Mouse (Mus musculus) forebrain, embryonic 12.5 days (tissue): Measurements from ENCODE around the gene Nhs. TPM values are rescaled to one million over a fixed set of nuclear protein-coding genes. Genes with fewer than 3 reads are reported as not detected.

ENCODE experiments used
- ATAC-seq: fragments of 200-750 bp; cut with Nextera tagmentation; 2 replicates; pipeline ENCODE4 v1.8.0; 2017; ENCODE audit warnings: moderate TSS enrichment; ENCODE audit not compliant: low FRiP score
- H3K27ac ChIP-seq: fragments of 300-500 bp; sonication (generic); 2 replicates; pipeline ENCODE4 v1.5.1; 2016; ENCODE audit warnings: mild to moderate bottlenecking
- H3K27me3 ChIP-seq: fragments of 300-500 bp; sonication (generic); 2 replicates; pipeline ENCODE4 v1.6.1; 2016; ENCODE audit warnings: mild to moderate bottlenecking
- H3K36me3 ChIP-seq: fragments of 300-500 bp; sonication (generic); replicated peaks from 2 replicates; pipeline ENCODE4 v1.6.1; 2016; ENCODE audit warnings: mild to moderate bottlenecking
- H3K4me1 ChIP-seq: fragments of 300-500 bp; sonication (generic); 2 replicates; pipeline ENCODE4 v1.6.1; 2016
- H3K4me2 ChIP-seq: fragments of 300-500 bp; sonication (generic); 2 replicates; pipeline ENCODE4 v1.6.1; 2016; ENCODE audit warnings: mild to moderate bottlenecking, moderate library complexity
- H3K4me3 ChIP-seq: fragments of 300-500 bp; sonication (generic); replicated peaks from 2 replicates; pipeline ENCODE4 v1.5.1; 2016; ENCODE audit warnings: mild to moderate bottlenecking
- H3K9ac ChIP-seq: fragments of 300-500 bp; sonication (generic); 2 replicates; pipeline ENCODE4 v1.6.1; 2016; ENCODE audit warnings: mild to moderate bottlenecking
- H3K9me3 ChIP-seq: fragments of 300-500 bp; sonication (generic); 2 replicates; pipeline ENCODE4 v1.6.1; 2016
- WGBS: fragments of 180-500 bp; shearing (Covaris S2); methylation state at CpG from one replicate; pipeline ENCODE4 v1.1.7; 2016; 5-methylcytosine and 5-hydroxymethylcytosine counted together
- polyA plus RNA-seq: library from polyadenylated mRNA; unstranded; fragments of >200 nt; fragmentation: Nextera tagmentation; extraction: Ambion mirVana; gene quantifications from 2 replicates; pipeline ENCODE4 v1.2.1, GENCODE M21; 2016

The Nhs gene
- polyA plus RNA-seq, 1 experiment from 2014 or later, result 3.2 TPM

DNA sequence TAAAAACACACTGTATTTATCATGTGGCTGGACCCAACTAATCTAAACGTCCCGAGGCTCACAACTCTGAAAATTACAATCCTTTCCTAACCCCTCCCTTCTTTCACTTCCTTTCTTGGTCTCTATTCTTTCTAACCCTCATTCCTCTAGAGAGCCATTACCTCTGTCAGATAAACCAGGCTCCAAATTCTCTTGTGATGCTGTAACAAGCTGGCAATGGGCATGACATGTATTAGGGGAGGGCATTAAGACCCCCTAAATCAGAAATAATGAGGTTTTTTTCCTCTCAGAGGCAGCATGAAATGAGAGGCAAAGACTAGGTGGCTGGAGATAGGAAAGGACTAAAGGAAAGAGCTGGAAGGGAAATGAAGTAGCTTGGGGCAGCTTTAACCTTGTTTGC, 96.4 kb downstream of the Nhs start:
- Histone ChIP-seq H3K9ac (no peak overlapping the region), H3K27me3 (peaks cover 27% of the 10 kb centered on the region), H3K4me3 (no peak overlapping the region), H3K36me3 (no peaks in the 10 kb centered on the region), H3K27ac (no peak overlapping the region), H3K4me2 (no peak overlapping the region), H3K9me3 (no peaks in the 10 kb centered on the region), H3K4me1 (no peaks in the 10 kb centered on the region)
- no peak for ATAC-seq
- WGBS, result 69% methylated on average over 2 of the region's 2 CpGs

DNA sequence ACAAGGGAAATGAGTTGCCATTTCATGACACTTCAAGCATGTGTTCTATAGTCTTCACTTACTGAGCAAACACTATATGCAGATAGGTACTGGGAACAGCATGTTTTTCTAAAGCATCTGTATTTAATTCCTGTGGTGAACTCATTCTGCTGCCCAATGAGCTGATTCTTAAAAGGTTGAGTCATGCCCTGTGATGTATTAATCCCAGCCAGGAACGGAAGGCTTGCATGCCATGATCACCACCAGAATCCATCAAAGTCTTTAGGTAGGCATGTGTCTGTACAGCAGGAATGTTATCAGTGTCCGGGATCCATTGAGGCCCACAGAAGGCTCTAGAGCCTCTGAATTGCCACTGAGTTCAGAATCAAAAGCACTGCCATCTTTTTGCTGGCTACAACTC, 103.9 kb downstream of the Nhs start:
- Histone ChIP-seq H3K4me1 (no peaks in the 10 kb centered on the region), H3K36me3 (no peaks in the 10 kb centered on the region), H3K27me3 (peaks cover 51% of the 10 kb centered on the region), H3K27ac (no peak overlapping the region), H3K4me2 (no peak overlapping the region), H3K9ac (no peak overlapping the region), H3K9me3 (no peaks in the 10 kb centered on the region), H3K4me3 (no peak overlapping the region)
- 85% methylated on average over 2 of the region's 2 CpGs for WGBS
- ATAC-seq, result no peak

DNA sequence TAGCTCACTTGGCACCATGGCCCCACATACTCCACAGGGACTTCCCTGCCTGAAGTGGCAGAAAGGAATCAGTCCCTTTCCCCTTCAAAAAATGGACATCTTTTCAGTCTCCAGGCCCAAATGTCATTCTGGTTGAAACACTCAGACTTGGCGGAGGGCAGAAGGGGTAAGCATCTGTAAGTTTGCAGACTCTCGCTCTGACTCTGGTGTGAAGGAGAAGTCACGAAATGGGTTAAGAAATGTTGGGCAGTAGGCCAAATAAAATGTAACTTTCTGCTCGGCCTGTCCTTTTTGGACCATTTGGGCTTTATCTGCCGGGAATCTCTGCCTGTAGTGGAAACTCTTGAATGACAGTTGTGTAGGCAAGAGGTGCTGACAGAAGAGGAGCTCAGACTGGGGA, 106.0 kb downstream of the Nhs start:
- H3K9ac ChIP-seq, result no peak overlapping the region
- no peaks in the 10 kb centered on the region for H3K9me3 ChIP-seq
- H3K4me2 ChIP-seq, result no peak overlapping the region
- ATAC-seq, result no peak
- H3K27ac ChIP-seq, result no peak overlapping the region
- peaks cover 62% of the 10 kb centered on the region for H3K27me3 ChIP-seq
- no peaks in the 10 kb centered on the region for H3K36me3 ChIP-seq
- 90% methylated on average over 5 of the region's 5 CpGs for WGBS
- no peak overlapping the region for H3K4me3 ChIP-seq
- H3K4me1 ChIP-seq, result no peaks in the 10 kb centered on the region

DNA sequence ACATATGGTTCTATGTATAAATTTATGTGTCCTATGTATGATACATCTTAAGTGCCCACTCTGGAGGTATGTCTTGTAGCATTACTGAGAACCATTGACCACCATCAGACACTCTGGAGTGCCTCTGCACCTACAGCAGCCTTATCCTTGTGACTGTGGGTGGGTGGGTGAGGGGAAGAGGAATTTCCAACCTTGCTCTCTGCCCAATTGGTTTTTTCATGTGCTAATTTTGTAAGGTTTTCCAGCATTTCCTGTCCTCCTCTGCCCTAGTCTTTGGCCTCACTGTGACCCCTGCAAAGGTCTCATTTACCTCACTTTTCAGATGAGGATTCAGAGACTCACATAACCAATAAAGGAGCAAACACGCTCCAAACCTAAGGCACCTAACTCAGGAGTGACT, 107.0 kb downstream of the Nhs start:
- ATAC-seq, result no peak
- Histone ChIP-seq H3K9me3 (no peaks in the 10 kb centered on the region), H3K36me3 (no peaks in the 10 kb centered on the region), H3K27ac (no peak overlapping the region), H3K27me3 (peaks cover 56% of the 10 kb centered on the region), H3K4me2 (no peak overlapping the region), H3K9ac (no peak overlapping the region), H3K4me1 (no peaks in the 10 kb centered on the region), H3K4me3 (no peak overlapping the region)
- 90% methylated on average over 1 of the region's 1 CpGs for WGBS

DNA sequence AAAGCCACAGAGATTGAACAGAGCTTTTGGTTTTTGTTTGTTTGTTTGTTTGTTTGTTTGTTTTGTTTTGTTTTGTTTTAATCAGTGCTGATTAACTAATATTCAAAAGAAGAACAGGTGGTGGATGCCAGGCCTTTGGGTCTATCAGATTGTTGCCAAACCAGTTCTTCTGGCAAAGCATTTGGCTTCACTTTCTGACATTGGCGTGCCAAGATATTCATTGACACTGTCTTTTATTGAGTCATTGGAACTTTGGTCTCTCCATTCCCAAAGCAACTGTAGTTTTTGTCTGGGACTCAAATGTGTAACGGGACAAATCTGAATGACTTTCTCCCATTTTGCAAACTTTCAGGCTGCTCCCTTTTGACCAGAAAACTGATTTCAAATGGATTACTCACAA, 109.9 kb downstream of the Nhs start:
- H3K4me1 ChIP-seq, result no peaks in the 10 kb centered on the region
- H3K36me3 ChIP-seq, result no peaks in the 10 kb centered on the region
- peaks cover 58% of the 10 kb centered on the region for H3K27me3 ChIP-seq
- H3K4me2 ChIP-seq, result no peak overlapping the region
- no peak overlapping the region for H3K4me3 ChIP-seq
- no peak for ATAC-seq
- H3K9ac ChIP-seq, result no peak overlapping the region
- no peaks in the 10 kb centered on the region for H3K9me3 ChIP-seq
- no peak overlapping the region for H3K27ac ChIP-seq
- 85% methylated on average over 2 of the region's 2 CpGs for WGBS

DNA sequence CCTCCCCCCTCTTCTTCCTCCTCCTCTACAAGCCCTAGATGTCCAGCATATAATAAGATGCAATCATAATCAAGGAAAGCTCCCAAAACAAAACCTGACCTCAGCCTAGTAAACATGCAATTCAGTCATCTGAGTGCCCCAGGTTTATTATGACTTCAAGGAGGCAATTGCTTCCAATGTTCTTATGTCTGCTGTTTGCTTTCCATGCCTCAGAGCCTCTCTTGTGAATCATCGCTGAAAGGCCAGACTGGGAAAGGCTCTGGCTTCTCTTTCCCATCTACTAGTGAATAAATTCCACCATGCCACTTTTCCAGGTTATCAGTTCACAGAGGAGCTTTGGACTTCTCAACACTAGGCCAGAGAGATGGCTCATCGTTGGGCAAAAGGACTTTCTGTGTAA, 114.0 kb downstream of the Nhs start:
- WGBS, result 90% methylated on average over 2 of the region's 2 CpGs
- no peak overlapping the region for H3K4me2 ChIP-seq
- no peak overlapping the region for H3K4me3 ChIP-seq
- no peaks in the 10 kb centered on the region for H3K36me3 ChIP-seq
- no peak overlapping the region for H3K9ac ChIP-seq
- H3K27ac ChIP-seq, result no peak overlapping the region
- H3K27me3 ChIP-seq, result peaks cover 40% of the 10 kb centered on the region
- ATAC-seq, result no peak
- no peaks in the 10 kb centered on the region for H3K4me1 ChIP-seq
- H3K9me3 ChIP-seq, result no peaks in the 10 kb centered on the region

DNA sequence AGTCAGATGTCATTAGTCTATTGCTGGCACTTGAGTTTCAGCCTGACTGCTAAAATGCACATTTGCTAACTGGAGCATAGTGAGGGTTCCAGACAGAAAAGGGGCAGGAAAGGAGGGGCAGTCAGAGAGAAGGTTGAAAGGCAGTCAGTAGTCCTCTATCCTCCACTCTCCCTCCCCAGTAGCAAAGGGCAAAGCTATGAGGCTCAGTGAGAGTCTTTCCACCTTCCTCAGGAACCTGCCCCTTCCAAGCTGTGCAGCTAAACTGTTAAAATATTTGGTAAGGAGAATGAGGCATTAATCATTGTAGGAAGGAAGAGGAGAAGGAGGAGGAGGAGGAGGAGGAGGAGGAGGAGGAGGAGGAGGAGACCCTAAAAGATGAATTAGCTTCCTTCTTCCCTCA, 115.4 kb downstream of the Nhs start:
- H3K4me2 ChIP-seq, result no peak overlapping the region
- H3K9ac ChIP-seq, result no peak overlapping the region
- no peak overlapping the region for H3K4me3 ChIP-seq
- no peaks in the 10 kb centered on the region for H3K4me1 ChIP-seq
- H3K27ac ChIP-seq, result no peak overlapping the region
- no peaks in the 10 kb centered on the region for H3K36me3 ChIP-seq
- ATAC-seq, result no peak
- no peaks in the 10 kb centered on the region for H3K9me3 ChIP-seq
- peaks cover 30% of the 10 kb centered on the region for H3K27me3 ChIP-seq

DNA sequence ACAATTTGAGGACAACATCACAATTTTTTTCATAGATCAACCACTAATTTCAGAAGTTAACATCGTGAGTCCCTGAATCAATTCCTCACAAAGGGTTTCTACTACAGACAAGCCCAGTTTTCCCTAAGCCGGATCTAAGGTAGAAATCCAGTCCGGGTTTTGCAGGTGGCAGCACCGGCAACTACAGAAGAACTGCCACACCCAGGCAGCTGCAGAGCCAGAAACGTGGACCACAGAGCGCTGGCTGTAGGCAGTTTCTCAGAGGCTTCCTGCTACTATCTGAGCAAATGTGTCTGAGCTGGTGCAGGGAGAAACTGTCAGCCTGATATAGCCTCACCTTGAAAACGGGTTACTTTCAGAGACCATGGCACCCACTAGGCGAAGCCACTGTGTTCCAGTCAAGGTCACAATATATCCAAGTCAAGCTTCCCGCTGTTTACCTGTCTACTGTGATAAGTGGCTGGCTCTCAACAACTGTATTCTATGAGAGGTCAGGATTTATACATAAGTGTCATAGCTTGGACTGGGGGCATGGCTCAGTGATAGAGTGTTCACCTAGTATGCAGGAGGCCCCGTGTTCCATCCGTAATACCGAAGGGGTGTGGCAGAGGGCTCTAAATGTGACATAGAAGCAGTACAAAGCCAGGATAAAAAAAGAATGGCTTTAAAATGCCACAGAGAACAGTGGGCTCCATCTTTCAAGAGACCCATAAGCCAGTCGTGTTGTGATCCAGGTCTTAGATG, 134.1 kb downstream of the Nhs start:
- 41% methylated on average over 13 of the region's 13 CpGs for WGBS
- Histone ChIP-seq H3K9me3 (no peaks in the 10 kb centered on the region), H3K36me3 (no peaks in the 10 kb centered on the region), H3K27me3 (peaks cover 55% of the 10 kb centered on the region), H3K9ac (no peak overlapping the region), H3K4me1 (0 out of 2 replicates have a peak, but pooled peaks cover 3% of the 10 kb centered on the region), H3K27ac (no peak overlapping the region), H3K4me3 (no peak overlapping the region), H3K4me2 (peak overlapping the region; percentile 19; the same call in 1 of the 2 replicates)
- no peak for ATAC-seq

DNA sequence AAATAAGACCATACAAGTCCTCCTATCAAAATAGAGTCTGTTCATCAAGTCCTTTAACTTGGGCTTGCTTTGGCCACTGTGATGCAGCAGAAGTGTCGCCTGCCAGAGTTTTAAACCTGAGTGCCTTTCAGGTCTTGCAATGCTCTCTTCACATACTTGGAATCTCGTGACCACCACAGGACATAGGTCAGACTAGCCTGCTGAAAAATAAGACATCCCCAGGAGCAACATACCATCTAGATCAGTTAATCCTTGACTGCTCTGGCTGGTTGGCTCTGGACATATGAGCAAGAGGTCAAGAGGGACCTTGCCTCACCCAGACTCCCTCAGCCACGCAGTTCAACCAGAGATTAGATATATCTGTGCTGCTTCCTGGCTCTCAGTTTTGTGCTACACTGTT, 137.8 kb downstream of the Nhs start:
- peaks cover 60% of the 10 kb centered on the region for H3K27me3 ChIP-seq
- H3K4me3 ChIP-seq, result no peak overlapping the region
- no peak overlapping the region for H3K4me2 ChIP-seq
- 80% methylated on average over 3 of the region's 3 CpGs for WGBS
- no peak overlapping the region for H3K9ac ChIP-seq
- H3K4me1 ChIP-seq, result 0 out of 2 replicates have a peak, but pooled peaks cover 7% of the 10 kb centered on the region
- H3K9me3 ChIP-seq, result no peaks in the 10 kb centered on the region
- no peak for ATAC-seq
- H3K36me3 ChIP-seq, result no peaks in the 10 kb centered on the region
- no peak overlapping the region for H3K27ac ChIP-seq

DNA sequence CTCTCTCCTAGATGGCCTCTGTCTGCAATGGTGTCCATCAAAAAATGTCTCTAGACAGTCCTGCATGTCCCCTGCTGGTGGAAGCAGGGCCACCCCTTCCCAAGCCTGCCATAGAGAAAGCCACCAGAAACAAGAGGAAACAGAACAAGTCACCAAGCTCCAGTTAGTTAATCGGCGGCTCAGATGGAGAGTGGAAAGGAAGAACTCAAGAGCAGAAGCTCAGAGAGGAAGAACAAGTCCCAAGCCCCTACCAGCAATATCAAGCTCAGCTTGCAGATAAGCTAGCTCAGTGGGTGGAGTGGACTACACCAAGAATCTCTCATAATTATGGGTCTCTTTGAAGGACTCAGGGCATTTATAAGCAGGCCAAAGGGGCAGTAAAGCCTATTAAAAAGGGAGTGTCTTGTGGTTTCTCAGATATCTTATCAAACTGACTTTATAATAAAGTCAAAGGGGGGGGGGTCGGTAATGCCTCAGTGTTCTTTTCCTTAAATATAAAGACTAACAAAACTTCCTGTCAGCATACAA, 139.4 kb downstream of the Nhs start:
- Histone ChIP-seq H3K4me2 (no peak overlapping the region), H3K4me3 (no peak overlapping the region), H3K9ac (no peak overlapping the region), H3K27me3 (peaks cover 67% of the 10 kb centered on the region), H3K4me1 (0 out of 2 replicates have a peak, but pooled peaks cover 6% of the 10 kb centered on the region), H3K9me3 (no peaks in the 10 kb centered on the region), H3K36me3 (no peaks in the 10 kb centered on the region), H3K27ac (no peak overlapping the region)
- no peak for ATAC-seq
- 88% methylated on average over 3 of the region's 3 CpGs for WGBS

DNA sequence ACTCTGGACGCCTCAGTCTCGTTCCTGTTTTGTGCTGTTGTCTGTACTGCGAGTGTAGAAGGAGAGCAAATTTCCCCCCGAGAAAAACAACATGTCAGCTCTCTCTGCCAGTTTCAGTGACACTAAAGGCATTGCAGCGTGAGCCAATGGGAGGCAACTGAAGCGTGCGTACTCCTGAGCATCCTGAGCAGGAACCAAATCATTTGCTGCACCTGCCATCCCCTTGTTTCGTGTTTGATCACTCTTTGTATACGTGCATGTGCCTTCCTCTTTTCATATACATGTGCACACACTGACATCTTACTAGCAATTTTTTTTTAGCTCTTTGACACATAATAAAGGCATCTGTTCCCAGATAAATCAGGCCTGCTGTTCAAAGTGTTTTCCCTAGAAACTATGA, 142.1 kb downstream of the Nhs start:
- H3K4me1 ChIP-seq, result 0 out of 2 replicates have a peak, but pooled peaks cover 6% of the 10 kb centered on the region
- no peak overlapping the region for H3K27ac ChIP-seq
- no peaks in the 10 kb centered on the region for H3K9me3 ChIP-seq
- no peak; the same call in 1 of the 2 replicates for ATAC-seq
- 52% methylated on average over 9 of the region's 9 CpGs for WGBS
- no peak overlapping the region for H3K4me3 ChIP-seq
- H3K4me2 ChIP-seq, result no peak overlapping the region
- H3K9ac ChIP-seq, result no peak overlapping the region
- H3K36me3 ChIP-seq, result no peaks in the 10 kb centered on the region
- H3K27me3 ChIP-seq, result peaks cover 76% of the 10 kb centered on the region

DNA sequence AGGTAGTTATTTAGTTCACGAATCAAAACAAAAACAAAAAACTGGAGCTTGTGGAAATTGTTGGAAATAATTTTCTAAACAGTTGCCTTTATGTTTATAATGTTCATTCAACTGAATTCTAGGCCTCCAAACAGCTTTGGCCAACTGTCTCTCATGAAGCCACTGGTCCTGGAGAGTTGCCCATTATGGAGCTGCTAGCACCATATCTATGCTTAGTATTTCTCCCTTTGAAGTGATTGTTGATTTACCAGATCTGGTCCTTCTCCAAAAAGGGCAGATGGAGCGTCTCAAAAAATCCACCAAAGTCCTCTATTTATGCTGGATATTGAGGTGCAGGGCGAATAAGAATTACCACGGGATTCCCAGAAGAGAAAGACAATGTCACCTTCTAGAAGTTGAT, 147.0 kb downstream of the Nhs start:
- Histone ChIP-seq H3K36me3 (no peaks in the 10 kb centered on the region), H3K9me3 (no peaks in the 10 kb centered on the region), H3K4me1 (peaks cover 17% of the 10 kb centered on the region), H3K4me3 (no peak overlapping the region), H3K27ac (no peak overlapping the region), H3K4me2 (no peak overlapping the region), H3K27me3 (peaks cover 67% of the 10 kb centered on the region), H3K9ac (no peak overlapping the region)
- no peak for ATAC-seq
- WGBS, result 88% methylated on average over 4 of the region's 4 CpGs

DNA sequence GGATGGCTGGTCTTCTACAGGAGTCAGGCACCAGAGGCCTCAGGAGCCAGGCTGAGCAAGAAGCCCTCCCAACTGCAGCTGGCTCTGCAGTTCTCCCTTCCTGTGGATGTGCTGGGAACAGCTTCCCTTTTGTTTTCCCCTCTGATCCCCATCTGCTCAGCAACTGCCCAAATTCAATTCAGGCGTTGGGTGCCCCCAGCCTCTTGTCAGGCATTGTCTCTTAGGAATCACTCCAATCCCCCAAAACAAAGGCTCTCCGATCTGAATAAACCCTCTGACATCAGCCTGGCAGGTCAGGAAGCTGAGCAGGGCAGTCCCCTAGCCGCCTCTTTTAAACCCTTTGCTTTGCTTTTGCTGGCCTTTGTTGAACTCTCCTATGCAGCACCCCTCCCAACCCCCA, 149.7 kb downstream of the Nhs start:
- H3K27me3 ChIP-seq, result peaks cover 60% of the 10 kb centered on the region

More for the DNA sequence above, 149.7 kb downstream of the Nhs start:
- Histone ChIP-seq H3K4me3 (no peak overlapping the region), H3K4me1 (peaks cover 10% of the 10 kb centered on the region), H3K36me3 (no peaks in the 10 kb centered on the region), H3K9ac (no peak overlapping the region), H3K9me3 (no peaks in the 10 kb centered on the region), H3K27ac (peak overlapping the region; percentile 53; the same call in 1 of the 2 replicates), H3K4me2 (no peak overlapping the region)
- ATAC-seq, result peak; percentile 63
- 24% methylated on average over 3 of the region's 3 CpGs for WGBS
